Mouse (Mus musculus): ENCODE results near the gene Snx6.
"Not testable (repeated sequence)": the region's sequence is repeated elsewhere in the genome, so short reads cannot be mapped to it uniquely, and the experiment has no call there.

Gene Snx6

GRCm38 (mm10) chr12:54710494-54710879, 85.0 kb downstream of the Snx6 start:
- in situ Hi-C loops (cut with MboI; ENCODE audit: low sequenced_read_pairs), result not testable (repeated sequence)

- in situ Hi-C loops (cut with MboI; ENCODE audit: low sequenced_read_pairs), result not testable (repeated sequence)
Observed at GRCm38 (mm10) chr12:54709691-54710493, 85.6 kb downstream of the Snx6 start.

- in situ Hi-C loops (cut with MboI; ENCODE audit: low sequenced_read_pairs), result no loop called here
Observed at GRCm38 (mm10) chr12:54699394-54699793, 96.1 kb downstream of the Snx6 start.

GRCm38 (mm10) chr12:54697791-54698250, 97.7 kb downstream of the Snx6 start:
- in situ Hi-C loops (cut with MboI; ENCODE audit: low sequenced_read_pairs), result no loop called here

GRCm38 (mm10) chr12:54697003-54697597, 98.4 kb downstream of the Snx6 start:
- in situ Hi-C loops (cut with MboI; ENCODE audit: low sequenced_read_pairs), result no loop called here
